Mouse (Mus musculus): Measurements from ENCODE around the gene Cbr4. TPM values are rescaled to one million over a fixed set of nuclear protein-coding genes. Genes with fewer than 3 reads are reported as not detected.
A peak's percentile ranks its signal among the peaks of the same experiment; 100 is the strongest.

The Cbr4 gene
- polyA plus RNA-seq, 1 experiment = 24.3 TPM

DNA sequence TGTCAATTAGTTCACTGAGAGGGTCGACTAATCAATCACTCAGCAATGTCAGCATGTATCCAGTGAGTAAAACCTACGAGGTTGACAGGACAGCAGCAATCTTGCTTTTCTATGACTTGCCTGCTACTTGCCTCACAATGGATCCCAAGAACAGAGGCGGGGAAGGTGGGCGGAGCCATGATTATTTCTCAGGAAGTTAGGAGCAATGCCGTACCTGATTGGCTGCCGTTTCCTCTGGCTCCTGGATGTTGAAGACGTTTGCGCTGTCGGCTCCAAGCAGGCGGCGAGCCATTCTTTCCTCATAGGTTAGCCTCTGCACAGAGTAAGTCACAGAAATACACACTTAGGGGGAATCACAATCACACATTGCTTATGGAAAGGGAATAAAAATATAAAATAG is 47.9 kb downstream of the Cbr4 start:
- no peak overlapping the region for H3K4me3 ChIP-seq (ENCODE audit: insufficient read depth, low read length)
- peak overlapping the region; percentile 31; the same call in 1 of the 2 replicates for H3K27ac ChIP-seq (ENCODE audit: insufficient read depth, low read length)
- no peak for TF ChIP-seq CTCF (IDR thresholded peaks at IDR 0.05; ENCODE audit: borderline replicate concordance, insufficient read depth, low read length)
- no peak for TF ChIP-seq POLR2A (IDR thresholded peaks at IDR 0.05; ENCODE audit: low read depth, low read length)
- peaks cover 3% of the 10 kb centered on the region for H3K4me1 ChIP-seq (ENCODE audit: control insufficient read depth, insufficient read depth, low read length)

GRCm38 (mm10) chr8:61537471-61537870 is 49.9 kb downstream of the Cbr4 start:
- no peak for TF ChIP-seq POLR2A (IDR thresholded peaks at IDR 0.05; ENCODE audit: low read depth, low read length)
- no peak for TF ChIP-seq CTCF (IDR thresholded peaks at IDR 0.05; ENCODE audit: borderline replicate concordance, insufficient read depth, low read length)
- Histone ChIP-seq H3K4me3 (ENCODE audit: insufficient read depth, low read length) (no peak overlapping the region), H3K27ac (ENCODE audit: insufficient read depth, low read length) (no peak overlapping the region), H3K4me1 (ENCODE audit: control insufficient read depth, insufficient read depth, low read length) (peaks cover 3% of the 10 kb centered on the region)

- TF ChIP-seq POLR2A (IDR thresholded peaks at IDR 0.05; ENCODE audit: low read depth, low read length) (no peak), CTCF (IDR thresholded peaks at IDR 0.05; ENCODE audit: borderline replicate concordance, insufficient read depth, low read length) (peak; percentile 93)
- Histone ChIP-seq H3K4me3 (ENCODE audit: insufficient read depth, low read length) (no peak overlapping the region), H3K4me1 (ENCODE audit: control insufficient read depth, insufficient read depth, low read length) (no peaks in the 10 kb centered on the region; the same call in none of the 2 replicates), H3K27ac (ENCODE audit: insufficient read depth, low read length) (no peak overlapping the region)
Observed at GRCm38 (mm10) chr8:61539828-61540500, 52.4 kb downstream of the Cbr4 start.

DNA sequence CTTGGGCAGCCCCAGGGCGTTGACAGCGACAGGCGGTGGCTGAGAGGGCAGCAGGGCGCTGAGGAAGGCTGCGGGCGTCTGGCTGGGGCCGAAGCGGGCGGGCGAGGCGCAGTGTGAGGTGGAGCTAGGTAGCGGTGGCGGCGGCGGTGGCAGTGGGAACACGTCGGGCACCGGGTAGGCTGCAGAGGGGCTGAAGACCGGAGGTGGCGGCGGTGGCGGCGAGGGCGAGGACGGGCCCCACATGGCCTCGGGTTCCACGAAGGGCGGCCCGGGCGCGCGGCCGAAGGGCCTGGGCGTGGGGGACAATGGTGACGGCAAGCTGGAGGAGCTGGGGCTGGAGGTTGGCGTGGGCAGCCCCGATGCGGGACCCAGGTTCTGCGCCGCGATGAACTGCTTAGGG is 62.1 kb downstream of the Cbr4 start:
- no peak for TF ChIP-seq CTCF (IDR thresholded peaks at IDR 0.05; ENCODE audit: borderline replicate concordance, insufficient read depth, low read length)
- TF ChIP-seq POLR2A (IDR thresholded peaks at IDR 0.05; ENCODE audit: low read depth, low read length) = no peak
- Histone ChIP-seq H3K4me1 (ENCODE audit: control insufficient read depth, insufficient read depth, low read length) (peaks cover 8% of the 10 kb centered on the region), H3K27ac (ENCODE audit: insufficient read depth, low read length) (no peak overlapping the region), H3K4me3 (ENCODE audit: insufficient read depth, low read length) (no peak overlapping the region)

GRCm38 (mm10) chr8:61550006-61550748 is 62.6 kb downstream of the Cbr4 start:
- Histone ChIP-seq H3K4me1 (ENCODE audit: control insufficient read depth, insufficient read depth, low read length) (peaks cover 8% of the 10 kb centered on the region), H3K27ac (ENCODE audit: insufficient read depth, low read length) (no peak overlapping the region), H3K4me3 (ENCODE audit: insufficient read depth, low read length) (no peak overlapping the region)
- no peak for TF ChIP-seq POLR2A (IDR thresholded peaks at IDR 0.05; ENCODE audit: low read depth, low read length)
- TF ChIP-seq CTCF (IDR thresholded peaks at IDR 0.05; ENCODE audit: borderline replicate concordance, insufficient read depth, low read length) = 0 out of 2 replicates have a peak, but pooled peaks have one; percentile 1

GRCm38 (mm10) chr8:61552221-61552620 is 64.7 kb downstream of the Cbr4 start:
- Histone ChIP-seq H3K4me3 (ENCODE audit: insufficient read depth, low read length) (no peak overlapping the region), H3K27ac (ENCODE audit: insufficient read depth, low read length) (peak overlapping the region; percentile 9; the same call in 1 of the 2 replicates), H3K4me1 (ENCODE audit: control insufficient read depth, insufficient read depth, low read length) (peaks cover 10% of the 10 kb centered on the region)
- TF ChIP-seq POLR2A (IDR thresholded peaks at IDR 0.05; ENCODE audit: low read depth, low read length) (no peak), CTCF (IDR thresholded peaks at IDR 0.05; ENCODE audit: borderline replicate concordance, insufficient read depth, low read length) (no peak)

DNA sequence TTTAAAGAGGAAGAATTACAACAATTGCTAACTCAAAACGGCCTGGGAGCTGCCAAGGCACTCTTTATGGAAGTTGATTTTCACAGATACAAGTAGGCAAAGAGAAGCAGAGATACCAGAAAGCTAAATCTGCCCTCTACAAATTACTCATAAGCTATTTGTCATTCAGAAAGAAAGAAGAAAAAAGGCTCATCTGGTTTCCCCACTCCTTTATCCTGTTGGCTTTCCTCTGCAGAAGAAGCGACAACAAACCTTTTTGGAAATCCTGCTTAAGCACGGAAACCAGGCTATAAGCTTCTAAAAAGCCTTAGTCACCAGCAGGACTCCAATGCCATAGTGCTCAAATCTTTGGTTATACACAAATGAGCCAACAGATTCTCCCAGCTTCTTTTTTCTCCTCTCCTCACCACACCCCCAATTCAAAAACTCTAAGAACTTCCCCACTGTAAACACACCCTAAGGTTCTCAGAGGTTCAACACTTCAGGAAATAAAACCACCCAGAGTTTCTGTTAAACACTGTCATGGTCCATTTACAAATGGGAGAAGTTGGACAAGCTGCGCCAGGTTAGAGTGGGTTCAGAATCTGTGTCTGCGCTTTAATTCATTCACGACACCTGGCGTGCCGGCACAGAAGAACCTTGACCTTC is 65.3 kb downstream of the Cbr4 start:
- no peak for TF ChIP-seq POLR2A (IDR thresholded peaks at IDR 0.05; ENCODE audit: low read depth, low read length)
- no peak for TF ChIP-seq CTCF (IDR thresholded peaks at IDR 0.05; ENCODE audit: borderline replicate concordance, insufficient read depth, low read length)
- peak overlapping the region; percentile 9; the same call in 1 of the 2 replicates for H3K27ac ChIP-seq (ENCODE audit: insufficient read depth, low read length)
- peaks cover 11% of the 10 kb centered on the region for H3K4me1 ChIP-seq (ENCODE audit: control insufficient read depth, insufficient read depth, low read length)
- H3K4me3 ChIP-seq (ENCODE audit: insufficient read depth, low read length) = no peak overlapping the region

- Histone ChIP-seq H3K27ac (ENCODE audit: insufficient read depth, low read length) (0 out of 2 replicates have a peak overlapping the region, but pooled peaks have one; percentile 9), H3K4me1 (ENCODE audit: control insufficient read depth, insufficient read depth, low read length) (peaks cover 15% of the 10 kb centered on the region), H3K4me3 (ENCODE audit: insufficient read depth, low read length) (no peak overlapping the region)
- TF ChIP-seq POLR2A (IDR thresholded peaks at IDR 0.05; ENCODE audit: low read depth, low read length) (no peak), CTCF (IDR thresholded peaks at IDR 0.05; ENCODE audit: borderline replicate concordance, insufficient read depth, low read length) (no peak)
Observed at GRCm38 (mm10) chr8:61555343-61555742, 67.8 kb downstream of the Cbr4 start.

DNA sequence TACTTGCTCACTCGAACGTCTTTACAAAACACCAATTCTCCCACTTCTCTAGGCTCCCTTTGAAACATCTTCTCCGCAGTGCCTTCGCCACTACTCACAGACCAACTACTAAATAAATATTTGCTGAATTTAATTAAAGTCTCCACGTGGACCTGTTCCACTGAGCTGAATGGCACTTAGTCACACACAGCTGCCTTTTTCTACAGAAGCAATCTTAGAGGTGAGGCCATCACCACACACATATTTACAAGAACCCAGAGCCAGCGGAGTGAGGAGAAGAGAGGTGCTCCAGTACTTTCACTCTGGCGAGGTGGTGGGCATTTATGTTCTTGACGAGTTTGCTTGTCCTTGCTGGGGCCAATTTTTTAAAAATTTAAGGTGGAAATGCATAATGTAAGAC is 68.7 kb downstream of the Cbr4 start:
- Histone ChIP-seq H3K27ac (ENCODE audit: insufficient read depth, low read length) (peak overlapping the region; percentile 9; the same call in 1 of the 2 replicates), H3K4me3 (ENCODE audit: insufficient read depth, low read length) (no peak overlapping the region), H3K4me1 (ENCODE audit: control insufficient read depth, insufficient read depth, low read length) (peaks cover 16% of the 10 kb centered on the region)
- TF ChIP-seq POLR2A (IDR thresholded peaks at IDR 0.05; ENCODE audit: low read depth, low read length) (no peak), CTCF (IDR thresholded peaks at IDR 0.05; ENCODE audit: borderline replicate concordance, insufficient read depth, low read length) (no peak)
